Mouse (Mus musculus) megakaryocyte-erythroid progenitor cell, adult 5-6 weeks (primary cell): ENCODE data around the gene Gpr176. TPM values are rescaled to one million over a fixed set of nuclear protein-coding genes. Genes with fewer than 3 reads are reported as not detected.

Experiments used
- ATAC-seq: replicated peaks from 2 replicates; pipeline ENCODE4 v1.8.0; 2016; ENCODE audit warnings: mild to moderate bottlenecking, inconsistent platforms; ENCODE audit not compliant: severe bottlenecking, poor library complexity, low FRiP score, low TSS enrichment
- total RNA-seq, 2 experiments: library from RNA; stranded (forward) in 1 of 2; stranded (reverse) in 1 of 2; fragments of 200-1000, 215-1000 nt in 1 of 2; fragments of >200 nt in 1 of 2; fragmentation: Nextera tagmentation in 1 of 2; gene quantifications; 2 replicates each; pipeline ENCODE4 v1.2.3; 2014 to 2017

Gene Gpr176
- not detected in 2 replicates for total RNA-seq (2014; fragmentation: Nextera tagmentation)
- total RNA-seq (2017) = not detected in 2 replicates

DNA sequence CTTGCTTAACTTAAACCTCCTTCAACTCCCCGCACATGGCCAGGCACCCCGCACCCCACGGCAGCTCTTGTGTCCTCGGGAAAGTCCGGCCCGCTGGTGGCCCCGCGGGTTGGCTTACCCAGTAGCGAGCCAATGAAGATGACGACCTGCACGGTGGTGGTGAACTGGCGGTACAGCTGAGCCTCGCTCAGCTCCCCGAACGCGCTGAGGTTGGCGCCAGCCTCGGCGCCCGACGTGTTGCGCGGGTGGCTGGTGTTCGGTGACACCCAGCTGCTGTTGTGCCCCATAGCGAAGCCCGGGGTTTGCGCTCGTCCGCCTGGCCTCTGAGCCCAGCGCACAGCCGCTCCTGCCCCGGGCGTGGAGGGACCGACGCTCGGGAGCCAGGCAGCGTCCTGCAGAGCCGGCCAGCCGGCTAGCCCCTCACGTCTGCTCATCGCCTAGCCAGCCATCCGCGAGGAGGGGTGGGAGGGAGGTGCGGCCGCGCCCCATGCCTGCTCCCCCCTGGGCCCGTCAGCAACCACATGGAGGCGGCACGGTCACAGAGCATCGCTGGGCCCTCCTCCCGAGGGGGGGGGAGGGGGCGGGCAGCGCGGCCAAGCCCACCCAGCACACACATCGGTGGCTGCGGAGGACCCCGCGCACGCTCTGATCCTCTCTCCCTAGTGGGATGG, at the start of gene Gpr176:
Gpr176 (minus strand) TSS at position 519 of the 671 bp plus-strand sequence.
- ATAC-seq = peak; percentile 60

DNA sequence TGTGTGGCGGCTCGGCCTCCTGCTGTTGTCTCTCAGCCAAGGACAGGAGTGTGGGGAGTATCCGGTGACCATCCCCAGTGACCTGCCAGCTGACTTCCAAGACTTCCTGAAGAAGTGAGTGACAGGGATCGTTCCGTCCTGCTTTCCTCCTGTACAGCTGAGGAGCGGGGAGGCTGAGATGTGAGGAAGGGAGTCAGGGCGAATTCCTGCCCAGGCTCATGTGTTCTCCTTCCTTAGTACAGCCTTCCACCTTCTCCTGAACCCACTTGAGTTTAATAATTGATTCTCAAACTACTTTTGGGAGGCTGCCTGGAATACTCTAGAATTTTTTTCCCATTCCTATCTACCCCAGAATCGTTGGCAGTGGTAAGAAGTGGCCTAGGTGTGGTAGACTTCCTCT, 49.2 kb upstream of the Gpr176 start:
- no peak for ATAC-seq

DNA sequence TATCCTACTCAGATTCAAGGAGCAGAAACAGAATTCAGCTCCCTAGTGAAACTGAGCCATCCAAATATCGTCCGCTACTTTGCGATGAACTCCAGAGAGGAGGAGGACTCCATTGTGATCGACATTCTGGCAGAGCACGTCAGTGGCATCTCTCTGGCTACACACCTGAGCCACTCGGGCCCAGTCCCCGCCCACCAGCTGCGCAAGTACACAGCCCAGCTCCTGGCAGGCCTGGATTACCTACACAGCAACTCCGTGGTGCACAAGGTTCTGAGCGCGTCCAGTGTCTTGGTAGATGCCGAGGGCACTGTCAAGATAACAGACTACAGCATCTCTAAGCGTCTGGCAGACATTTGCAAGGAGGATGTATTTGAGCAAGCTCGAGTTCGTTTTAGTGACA, 48.7 kb upstream of the Gpr176 start:
- no peak for ATAC-seq

DNA sequence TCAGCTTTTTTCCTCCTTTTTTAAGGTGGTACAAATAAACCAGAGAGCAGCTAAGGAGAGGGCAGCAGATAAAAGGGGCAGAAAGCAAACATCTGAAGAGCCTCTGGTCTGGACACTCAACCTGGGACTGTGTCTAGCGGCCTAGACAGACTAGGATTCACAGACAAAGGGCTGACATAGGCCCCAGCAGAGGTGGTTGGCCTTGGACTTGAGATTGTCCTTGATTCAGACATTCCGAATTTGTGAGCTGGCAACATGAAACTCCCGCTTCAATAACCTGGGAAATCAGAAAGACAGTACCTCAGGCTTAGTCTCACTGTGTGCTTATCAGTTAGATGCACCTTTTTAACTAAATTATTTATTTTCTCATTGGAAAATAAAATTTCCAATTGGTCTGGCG, 44.9 kb upstream of the Gpr176 start:
- ATAC-seq = no peak

DNA sequence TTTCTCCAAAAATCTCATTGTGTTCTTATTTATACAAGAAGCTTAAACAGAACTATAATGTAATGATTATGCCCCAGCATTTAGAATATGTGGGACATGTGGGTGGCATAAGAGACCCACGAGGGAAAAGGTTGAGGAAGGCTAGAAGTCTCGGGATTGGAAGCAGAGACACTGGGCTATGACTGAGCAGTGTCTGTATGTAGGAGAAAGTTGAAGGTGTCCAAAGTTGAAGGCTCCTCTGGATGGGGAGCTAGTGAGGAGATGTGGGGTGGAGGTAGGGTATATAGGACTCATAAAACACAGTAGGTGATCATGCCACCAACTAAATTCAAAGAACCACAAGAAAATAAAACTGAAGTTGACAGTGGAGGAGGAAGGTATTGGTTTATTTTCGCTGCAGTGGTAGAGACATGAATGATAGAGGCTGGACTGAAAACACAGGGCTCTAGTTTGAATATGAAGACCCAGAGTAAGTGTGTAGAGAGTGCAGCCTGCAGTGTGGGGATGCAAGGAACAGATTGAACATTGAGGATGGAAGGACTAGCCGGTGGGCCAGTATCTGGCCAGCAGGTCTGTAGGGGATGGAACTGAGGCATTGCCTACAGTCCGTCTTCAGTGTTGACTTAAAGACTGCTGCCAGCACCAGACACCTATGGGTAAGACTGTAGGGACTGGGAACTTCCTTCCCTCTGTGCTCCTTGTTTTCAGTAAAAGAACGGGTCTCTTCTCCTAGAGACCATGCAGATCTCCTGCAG, 42.6 kb upstream of the Gpr176 start:
- ATAC-seq = no peak

DNA sequence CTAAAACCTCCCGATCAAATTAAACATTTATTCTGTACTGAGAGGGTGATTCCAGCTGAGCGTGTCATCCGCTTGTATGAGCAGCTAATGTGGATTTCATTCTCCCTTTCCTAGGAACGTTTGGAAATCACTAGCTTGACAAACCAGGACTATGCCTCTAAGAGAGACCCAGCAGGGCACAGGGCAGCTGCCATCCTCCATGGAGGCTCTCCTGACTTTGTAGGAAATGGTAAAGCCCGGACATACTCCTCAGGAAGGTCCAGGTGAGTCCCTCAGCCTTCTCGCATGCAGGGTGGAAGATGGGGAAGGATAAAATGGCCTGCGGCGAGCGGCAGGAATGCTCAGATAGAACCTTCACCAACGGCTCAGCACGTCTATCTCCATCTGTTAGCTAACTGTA, 39.6 kb upstream of the Gpr176 start:
- ATAC-seq = no peak

DNA sequence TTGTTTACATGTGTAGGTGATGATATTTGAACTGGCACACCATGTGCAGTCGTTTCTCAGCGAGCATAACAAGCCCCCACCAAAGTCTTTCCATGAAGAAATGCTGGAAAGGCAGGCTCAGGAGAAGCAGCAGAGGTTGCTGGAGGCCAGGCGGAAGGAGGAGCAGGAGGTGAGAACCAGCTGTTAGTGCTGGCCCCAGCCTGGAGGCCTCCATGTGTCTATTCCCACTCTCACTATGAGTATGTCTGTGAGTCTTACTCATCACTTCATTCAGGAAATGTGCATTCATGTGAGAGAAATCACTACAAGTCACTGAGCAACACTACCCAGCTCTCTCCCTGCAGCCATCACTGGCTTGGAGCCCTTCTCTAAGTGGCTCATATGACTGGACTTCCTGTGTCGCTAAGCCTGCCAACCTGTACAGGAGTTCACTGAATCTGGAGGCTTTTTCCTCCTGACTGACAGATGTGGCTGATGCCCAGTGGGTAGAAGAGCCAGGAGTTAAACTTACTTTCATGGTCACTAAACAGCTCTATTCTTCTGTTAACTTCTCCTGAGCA, 35.2 kb upstream of the Gpr176 start:
- ATAC-seq = no peak

DNA sequence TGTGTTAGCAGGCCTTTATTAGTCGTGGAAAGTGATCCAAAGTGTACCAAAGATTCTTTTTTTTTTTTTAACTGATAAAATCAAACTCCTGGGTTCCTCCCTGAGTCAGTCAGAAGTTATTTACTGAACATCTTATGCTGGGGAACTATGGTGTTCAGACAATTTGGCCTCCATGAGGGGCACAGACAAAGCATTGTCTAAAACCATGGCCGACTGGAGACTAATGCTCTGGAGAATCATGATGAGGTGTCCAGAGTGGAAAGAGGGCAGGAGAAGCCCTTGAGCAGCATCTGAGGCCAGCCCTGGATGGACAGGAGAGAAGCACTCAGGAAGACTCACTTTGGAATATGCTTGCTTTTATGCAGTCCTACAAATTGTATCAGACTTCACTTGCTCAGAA, 33.6 kb upstream of the Gpr176 start:
- ATAC-seq = no peak

DNA sequence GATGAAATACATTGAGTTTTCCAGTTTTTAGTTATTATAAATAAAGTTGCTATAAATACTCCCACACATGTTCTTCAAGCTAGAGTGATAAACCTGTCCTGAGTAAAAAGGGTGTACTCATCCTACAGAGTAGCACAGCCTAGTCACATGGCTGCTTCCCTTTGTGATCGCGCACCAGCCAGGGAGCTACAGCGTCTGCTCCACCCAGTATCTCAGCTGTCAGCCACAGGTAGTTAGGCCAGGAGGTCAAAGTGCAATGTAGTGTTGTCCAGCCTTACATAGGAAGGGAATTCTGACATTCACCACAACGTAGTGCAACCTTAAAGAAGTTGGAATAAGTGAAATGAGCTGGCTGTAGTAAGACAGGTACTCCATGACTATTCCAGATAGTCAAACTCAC, 32.3 kb upstream of the Gpr176 start:
- no peak for ATAC-seq

DNA sequence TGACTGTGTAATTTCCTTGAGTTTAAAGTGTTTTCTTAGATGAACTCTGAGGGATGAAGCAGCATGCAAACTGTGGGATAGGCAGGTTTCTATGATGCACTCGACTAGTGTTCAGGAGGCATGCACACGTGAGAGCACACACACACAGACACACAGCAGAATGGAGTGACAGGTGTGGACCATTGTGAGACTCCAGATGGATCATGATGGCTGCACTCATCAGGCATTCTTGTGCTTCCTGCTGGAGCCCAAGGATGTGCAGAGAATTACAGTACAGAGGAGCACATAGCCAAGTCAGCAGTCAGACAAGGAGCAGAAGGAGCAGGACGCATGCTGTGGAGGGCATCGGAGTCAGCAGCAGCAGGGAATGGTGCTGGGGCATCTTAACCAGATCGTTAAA, 31.1 kb upstream of the Gpr176 start:
- no peak for ATAC-seq

DNA sequence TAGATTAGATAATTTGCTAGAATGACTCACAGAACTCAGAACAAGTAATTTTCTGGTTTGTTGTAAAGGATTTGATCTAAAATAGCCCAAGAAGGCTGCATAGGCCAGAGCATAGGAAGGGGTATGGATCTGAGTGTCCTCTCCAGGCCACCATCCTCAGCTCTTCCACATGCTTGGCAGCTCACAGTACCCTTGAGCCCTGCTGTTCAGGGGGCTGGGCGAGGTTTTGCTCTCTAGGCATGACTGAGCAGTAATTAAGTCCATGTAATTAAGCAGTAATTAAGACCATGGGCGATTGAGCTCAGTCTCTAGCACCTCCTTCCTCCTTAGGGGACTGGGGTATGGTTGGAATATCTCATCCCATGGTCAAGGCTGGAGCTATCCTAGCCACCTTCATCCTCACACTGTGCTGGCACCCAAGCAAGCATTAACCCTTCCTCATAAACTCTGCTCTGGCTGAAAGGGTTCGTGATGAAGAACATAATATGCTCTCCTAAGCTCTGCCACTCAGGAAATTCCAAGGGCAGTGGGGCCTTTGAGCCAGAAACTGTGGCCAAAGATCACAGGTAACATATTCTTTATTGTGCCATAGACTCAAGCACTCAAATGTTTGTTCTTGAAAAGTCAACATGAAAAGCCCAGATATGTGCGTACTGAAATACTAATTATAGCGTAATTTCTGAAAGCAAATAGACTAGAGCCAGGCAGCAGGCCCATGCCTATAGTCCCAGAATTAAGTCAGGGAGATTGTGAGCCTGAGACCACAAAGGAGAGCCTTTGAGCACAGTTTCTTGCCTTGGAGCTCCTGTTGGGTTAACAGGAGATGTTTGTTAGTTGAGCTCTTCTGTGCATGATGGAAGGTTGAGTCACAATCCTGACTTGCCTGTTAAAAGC, 28.9 kb upstream of the Gpr176 start:
- no peak for ATAC-seq

DNA sequence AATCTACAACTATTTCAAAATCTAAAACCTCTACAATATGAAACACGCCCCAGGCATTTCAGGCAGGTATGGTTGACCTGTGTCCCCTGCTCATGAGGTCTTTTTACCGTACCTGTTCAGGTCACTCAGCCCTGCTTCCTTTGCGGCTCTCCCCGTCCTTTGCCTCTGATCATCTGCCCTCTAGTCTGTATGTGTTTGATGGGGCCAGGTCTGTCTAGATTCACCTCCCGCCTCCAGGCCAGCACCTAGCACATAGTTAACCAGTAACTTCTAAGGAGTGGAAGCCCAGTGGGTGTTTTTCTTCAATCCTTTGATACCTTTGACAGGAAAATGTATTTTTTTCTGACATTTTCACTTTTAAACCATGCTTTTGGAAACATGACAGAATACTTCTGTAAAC, 26.5 kb upstream of the Gpr176 start:
- no peak for ATAC-seq

DNA sequence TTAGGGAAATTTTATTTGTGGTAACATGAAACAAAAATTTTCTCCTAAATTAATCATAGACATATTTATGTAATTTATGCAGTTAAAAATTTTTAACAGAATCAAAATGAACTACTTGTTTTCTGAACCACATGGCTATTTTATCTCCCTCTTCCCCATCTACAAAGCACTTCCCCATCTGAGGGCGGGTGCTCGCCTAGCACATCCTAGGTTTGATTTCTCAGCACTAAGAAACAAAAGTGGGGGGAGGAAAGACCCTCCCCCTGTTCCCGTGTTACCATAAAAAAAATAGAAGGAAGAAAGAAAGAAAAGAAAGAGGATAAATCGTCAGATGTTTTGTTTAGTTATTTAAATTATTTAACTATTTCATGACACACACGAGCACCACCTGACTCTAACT, 18.0 kb upstream of the Gpr176 start:
- no peak for ATAC-seq

DNA sequence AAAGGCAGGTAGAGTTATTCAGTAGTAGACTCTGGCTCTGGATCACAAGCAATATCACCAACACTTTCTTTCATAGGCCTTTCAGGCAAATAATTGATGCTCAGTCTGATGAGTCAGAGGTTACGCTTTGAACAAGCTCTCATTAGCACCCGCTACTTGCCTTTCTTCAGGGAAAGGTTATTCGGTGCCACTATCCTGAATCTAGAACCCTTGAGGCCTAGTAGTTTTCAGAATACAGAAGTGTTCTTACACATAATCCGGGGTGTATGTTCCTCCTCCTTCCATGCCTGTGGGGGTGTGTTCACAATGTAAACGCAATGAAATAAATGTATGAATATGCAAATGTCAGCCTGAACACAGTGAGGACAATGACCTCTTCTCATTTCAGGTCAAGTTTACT, 16.9 kb upstream of the Gpr176 start:
- ATAC-seq = no peak

DNA sequence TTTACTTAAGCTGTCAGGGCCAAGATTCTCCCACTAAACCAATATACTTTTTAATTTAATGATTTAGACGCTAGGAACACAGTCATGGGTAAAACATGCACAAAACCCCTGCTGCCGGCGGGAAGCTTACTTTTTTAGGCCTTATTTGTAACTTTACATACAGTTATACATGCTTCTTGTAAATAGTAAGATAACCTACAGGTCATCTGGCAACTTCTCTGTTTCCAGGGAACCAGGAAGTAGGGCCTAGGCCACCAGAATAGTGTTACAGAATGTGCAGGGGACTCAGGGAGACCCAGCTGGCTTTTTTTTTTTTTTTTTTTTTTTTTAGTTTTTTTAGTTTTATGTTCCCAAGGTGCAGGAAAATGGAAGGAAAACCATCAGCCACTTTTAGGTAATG, 16.4 kb upstream of the Gpr176 start:
- ATAC-seq = no peak

DNA sequence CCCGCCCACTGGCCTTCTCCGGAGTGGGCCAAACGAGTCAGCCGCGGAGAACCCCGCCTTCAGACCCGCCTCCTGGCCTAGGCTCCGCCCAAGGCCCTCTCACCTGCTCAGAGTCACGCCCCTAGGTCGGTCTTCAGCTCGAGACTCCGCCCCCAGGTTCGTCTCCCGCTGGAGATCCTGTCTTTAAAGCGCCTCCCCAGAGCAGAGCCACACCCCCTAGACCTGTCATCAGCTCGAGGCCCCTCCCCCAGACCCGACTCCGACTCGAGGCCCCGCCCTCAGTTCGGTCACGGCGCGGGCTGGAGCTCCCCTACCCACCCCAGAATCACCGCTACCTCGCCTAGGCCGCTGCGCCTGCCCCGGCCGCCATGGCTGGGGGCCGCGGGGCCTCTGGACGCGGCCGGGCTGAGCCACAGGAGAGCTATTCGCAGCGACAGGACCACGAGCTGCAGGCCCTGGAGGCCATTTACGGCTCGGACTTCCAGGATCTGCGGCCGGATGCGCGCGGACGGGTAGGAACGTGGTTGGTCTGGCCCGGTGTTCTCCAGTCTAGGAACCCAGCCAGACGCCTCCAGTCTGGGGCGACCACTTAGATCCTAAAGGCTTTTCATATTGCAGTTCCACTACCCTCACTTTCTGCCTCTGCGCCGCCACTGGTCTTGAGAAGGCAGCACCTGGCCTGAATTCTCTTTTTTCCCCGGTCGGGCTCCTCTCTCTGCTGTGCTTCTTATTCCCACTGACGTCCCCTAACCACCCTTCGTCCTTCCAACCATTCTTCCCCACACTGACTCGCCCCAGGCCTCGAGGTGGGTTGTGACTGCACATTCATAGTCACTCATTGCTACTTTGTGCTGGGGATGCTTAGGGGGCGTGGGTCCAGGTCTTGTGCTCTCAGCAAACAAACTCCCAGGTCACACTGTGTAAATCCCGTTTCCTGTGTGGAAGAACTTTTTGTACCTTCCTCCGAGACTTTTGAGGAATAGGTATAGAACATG, 15.4 kb upstream of the Gpr176 start, which contains the start of gene Eif2ak4:
Eif2ak4 (plus strand) TSS at position 278 of the 995 bp plus-strand sequence.
- peak; percentile 98 for ATAC-seq

DNA sequence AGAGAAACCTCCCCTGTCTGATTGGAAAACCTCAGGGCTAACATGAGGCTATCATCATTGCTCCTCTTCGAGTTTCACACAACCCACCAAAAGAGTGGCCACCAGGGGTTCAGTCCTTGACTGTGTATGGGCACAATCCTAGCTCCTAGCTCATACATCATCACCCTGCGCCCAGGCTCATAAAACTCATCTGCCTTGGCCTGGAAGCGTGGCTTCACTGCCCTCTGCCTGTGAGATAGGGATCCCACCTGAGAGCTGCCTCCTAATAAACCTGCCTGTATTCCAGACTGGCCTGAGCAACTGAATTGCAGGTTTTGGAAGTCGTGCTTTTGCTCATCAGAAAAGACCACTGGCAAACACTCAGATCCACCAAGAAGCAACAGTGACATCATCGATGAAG, 10.2 kb upstream of the Gpr176 start:
- ATAC-seq = 0 out of 2 replicates have a peak, but pooled peaks have one; percentile 9

DNA sequence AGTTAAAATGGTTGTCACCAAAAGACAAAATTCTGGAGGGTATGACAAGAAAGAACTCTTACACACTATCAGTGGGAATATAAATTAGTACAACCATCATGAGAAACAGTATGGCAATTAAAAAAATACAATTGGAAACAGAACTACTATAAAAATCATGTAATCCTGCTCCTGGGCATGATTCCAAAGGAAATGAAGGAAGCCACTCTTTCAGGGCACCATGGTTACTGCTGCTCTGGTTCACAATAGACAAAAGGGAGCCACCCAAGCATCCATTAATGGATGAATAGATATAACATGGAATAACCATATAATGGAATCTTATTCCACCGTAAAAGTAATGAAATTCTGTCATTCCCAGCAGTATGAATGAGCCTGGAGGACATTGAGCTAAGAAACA, 6.5 kb upstream of the Gpr176 start:
- no peak for ATAC-seq

DNA sequence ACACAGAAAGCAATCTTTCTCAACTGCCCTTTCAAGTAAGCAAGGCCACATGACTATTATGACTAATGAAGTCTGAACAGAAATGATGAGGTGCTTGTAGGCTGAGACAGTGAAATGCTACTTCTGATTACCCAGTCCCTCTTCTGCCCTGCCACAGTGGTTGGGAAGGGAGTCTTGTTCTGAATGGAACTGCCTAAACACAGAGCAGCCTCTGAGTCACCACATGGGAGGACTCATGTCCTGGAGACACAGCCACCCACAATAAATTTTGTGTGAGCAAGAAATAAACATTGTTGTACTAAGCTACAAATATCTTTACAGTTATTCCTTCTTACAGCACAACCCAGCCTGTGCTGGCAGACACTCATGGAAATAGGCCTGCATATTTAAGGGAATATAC, 2.7 kb upstream of the Gpr176 start:
- ATAC-seq = no peak
